Mouse (Mus musculus): ENCODE data around the gene Nrl.

- TF ChIP-seq CTCF (conservative IDR thresholded peaks at IDR 0.05; ENCODE audit: low read length) (no peak), POU5F1 (IDR thresholded peaks at IDR 0.05; ENCODE audit: borderline replicate concordance, low read length) (no peak), NANOG (IDR thresholded peaks at IDR 0.05; ENCODE audit: borderline replicate concordance, low read length) (no peak)
These were observed 55.7 kb downstream of the Nrl start for GRCm38 (mm10) chr14:55469041-55469440.

All from E14TG2a.4 (cell line).